Mouse (Mus musculus) small intestine, adult 2 months (tissue): ENCODE results near the gene Gm20388.

Experiments used
- CTCF ChIP-seq: fragments of 200-500 bp; IDR thresholded peaks from 2 replicates; pipeline ENCODE4 v1.5.1; 2012; ENCODE audit warnings: low read depth, mild to moderate bottlenecking, control low read depth, inconsistent platforms, low read length, moderate library complexity, mixed read lengths; ENCODE audit not compliant: insufficient replicate concordance, insufficient read length; ENCODE audit errors: extremely low read depth
- POLR2A ChIP-seq: fragments of 200-500 bp; IDR thresholded peaks from 2 replicates; pipeline ENCODE4 v1.6.1; 2012; ENCODE audit warnings: low read depth, mild to moderate bottlenecking, control low read depth, inconsistent platforms, low read length, moderate library complexity

GRCm38 (mm10) chr8:123961371-123961770, 4050.7 kb downstream of the Gm20388 start:
- TF ChIP-seq CTCF (no peak), POLR2A (no peak)
